Mouse (Mus musculus) G1E (cell line): ENCODE measurements at regions not wholly inside any gene's neighbourhood (a gene's known extent, or its start where the extent isn't known, plus 50 kb on each side); places are given as distances from the start of the nearest gene placed in this dataset.

Source experiments
- ATAC-seq: 2 replicates; pipeline ENCODE4 v1.8.0; 2016; ENCODE audit warnings: mild to moderate bottlenecking; ENCODE audit not compliant: insufficient number of reproducible peaks, poor library complexity, low FRiP score, severe bottlenecking; ENCODE audit errors: extremely low read depth
- DNase-seq: peaks from one replicate; pipeline ENCODE4 v3.0.0; 2012; ENCODE audit warnings: low spot score
- H3K27me3 ChIP-seq: 2 replicates; pipeline ENCODE4 v1.6.1; 2012; ENCODE audit warnings: mild to moderate bottlenecking, low read length, inconsistent platforms; ENCODE audit not compliant: insufficient read depth
- H3K36me3 ChIP-seq: replicated peaks from 2 replicates; pipeline ENCODE3; 2012; ENCODE audit warnings: mild to moderate bottlenecking, inconsistent platforms
- H3K4me1 ChIP-seq: 2 replicates; pipeline ENCODE4 v1.6.1; 2012; ENCODE audit warnings: low read depth, low read length, inconsistent platforms, mixed read lengths; ENCODE audit not compliant: insufficient read depth
- H3K4me3 ChIP-seq: 2 replicates; pipeline ENCODE4 v1.5.1; 2012; ENCODE audit warnings: low read depth, mild to moderate bottlenecking, inconsistent platforms, low read length, moderate library complexity, mixed read lengths
- H3K9me3 ChIP-seq: replicated peaks from 2 replicates; pipeline ENCODE4 v1.6.1; 2012; ENCODE audit warnings: inconsistent platforms
- CTCF ChIP-seq: IDR thresholded peaks from 2 replicates; pipeline ENCODE4 v1.5.1; 2012; ENCODE audit warnings: low read depth, low read length, inconsistent platforms, mixed read lengths
- GATA1 ChIP-seq: IDR thresholded peaks from 2 replicates; pipeline ENCODE4 v1.6.1; 2012; ENCODE audit warnings: borderline replicate concordance, low read length, inconsistent platforms, mixed read lengths
- GATA2 ChIP-seq: IDR thresholded peaks from 2 replicates; pipeline ENCODE4 v1.6.1; 2012; ENCODE audit warnings: low read depth, low read length, inconsistent platforms, borderline replicate concordance
- POLR2AphosphoS5 ChIP-seq: IDR thresholded peaks from 2 replicates; pipeline ENCODE4 v1.6.1; 2012; ENCODE audit warnings: low read depth, low read length, inconsistent platforms; ENCODE audit not compliant: insufficient replicate concordance
- TAL1 ChIP-seq: conservative IDR thresholded peaks from 2 replicates; pipeline ENCODE4 v1.6.1; 2012; ENCODE audit warnings: low read depth, low read length, inconsistent platforms, mixed read lengths

GRCm38 (mm10) chr2:170962481-170962880 lies 230.9 kb downstream of the Dok5 start:
- Histone ChIP-seq H3K27me3 (no peaks in the 10 kb centered on the region), H3K4me3 (no peak overlapping the region), H3K9me3 (peaks cover 55% of the 10 kb centered on the region), H3K4me1 (no peaks in the 10 kb centered on the region), H3K36me3 (no peaks in the 10 kb centered on the region)
- no peak for TF ChIP-seq TAL1
- TF ChIP-seq POLR2AphosphoS5: no peak
- no peak for TF ChIP-seq GATA2
- TF ChIP-seq CTCF: no peak
- TF ChIP-seq GATA1: no peak
- no peak for ATAC-seq
- DNase-seq: no peak

- ATAC-seq (no peak), DNase-seq (no peak)
- H3K4me1 ChIP-seq: no peaks in the 10 kb centered on the region
- H3K27me3 ChIP-seq: no peaks in the 10 kb centered on the region
- H3K9me3 ChIP-seq: peaks cover 55% of the 10 kb centered on the region
- TF ChIP-seq CTCF (no peak), GATA1 (no peak), TAL1 (no peak)
- no peak overlapping the region for H3K4me3 ChIP-seq
- no peaks in the 10 kb centered on the region for H3K36me3 ChIP-seq
These were observed 237.8 kb downstream of the Dok5 start for GRCm38 (mm10) chr2:170969430-170969829.

- H3K9me3 ChIP-seq: peaks cover 77% of the 10 kb centered on the region
- H3K4me3 ChIP-seq: no peak overlapping the region
- no peaks in the 10 kb centered on the region for H3K36me3 ChIP-seq
- no peaks in the 10 kb centered on the region for H3K27me3 ChIP-seq
- DNase-seq: no peak
- no peak for ATAC-seq
- H3K4me1 ChIP-seq: no peaks in the 10 kb centered on the region
- TF ChIP-seq POLR2AphosphoS5 (no peak), GATA2 (no peak), CTCF (no peak), GATA1 (no peak), TAL1 (no peak)
These were observed 253.8 kb downstream of the Dok5 start for GRCm38 (mm10) chr2:170985357-170985756.

GRCm38 (mm10) chr2:170998378-170998777 lies 266.8 kb downstream of the Dok5 start:
- Histone ChIP-seq H3K4me3 (no peak overlapping the region), H3K36me3 (no peaks in the 10 kb centered on the region), H3K4me1 (no peaks in the 10 kb centered on the region), H3K27me3 (no peaks in the 10 kb centered on the region), H3K9me3 (peaks cover 58% of the 10 kb centered on the region)
- DNase-seq (no peak), ATAC-seq (no peak)
- no peak for TF ChIP-seq GATA2
- TF ChIP-seq CTCF: no peak
- TF ChIP-seq TAL1: no peak
- TF ChIP-seq GATA1: no peak
- TF ChIP-seq POLR2AphosphoS5: no peak

GRCm38 (mm10) chr2:171000165-171000564 lies 268.6 kb downstream of the Dok5 start:
- DNase-seq: no peak
- Histone ChIP-seq H3K27me3 (no peaks in the 10 kb centered on the region), H3K36me3 (no peaks in the 10 kb centered on the region), H3K9me3 (peaks cover 60% of the 10 kb centered on the region), H3K4me3 (no peak overlapping the region), H3K4me1 (no peaks in the 10 kb centered on the region)
- TF ChIP-seq GATA1 (no peak), POLR2AphosphoS5 (no peak), CTCF (no peak), GATA2 (no peak), TAL1 (no peak)
- ATAC-seq: no peak

GRCm38 (mm10) chr2:171028481-171028880 lies 296.9 kb downstream of the Dok5 start:
- DNase-seq (no peak), ATAC-seq (no peak)
- Histone ChIP-seq H3K36me3 (no peaks in the 10 kb centered on the region), H3K9me3 (peaks cover 49% of the 10 kb centered on the region), H3K27me3 (no peaks in the 10 kb centered on the region), H3K4me3 (no peak overlapping the region), H3K4me1 (no peaks in the 10 kb centered on the region)
- TF ChIP-seq GATA2: no peak
